Mouse (Mus musculus) cerebellum, adult 2 months (tissue): ENCODE data around the gene Scgb2b24. TPM values are rescaled to one million over a fixed set of nuclear protein-coding genes. Genes with fewer than 3 reads are reported as not detected.

ENCODE experiments used
- DNase-seq, 2 experiments: peaks; one replicate each; pipeline ENCODE4 v3.0.0; 2021
- H3K27ac ChIP-seq: fragments of 200-500 bp; 2 replicates; pipeline ENCODE4 v1.5.1; 2012; ENCODE audit warnings: low read length, control low read depth, inconsistent platforms; ENCODE audit not compliant: insufficient read depth
- H3K27me3 ChIP-seq: fragments of 200-500 bp; 2 replicates; pipeline ENCODE4 v1.6.1; 2012; ENCODE audit warnings: inconsistent platforms, mild to moderate bottlenecking, low read length, moderate library complexity; ENCODE audit not compliant: control insufficient read depth, insufficient read depth
- H3K4me1 ChIP-seq: fragments of 200-500 bp; 2 replicates; pipeline ENCODE4 v1.6.1; 2011; ENCODE audit warnings: low read length; ENCODE audit not compliant: control insufficient read depth, insufficient read depth
- H3K4me3 ChIP-seq: fragments of 200-500 bp; replicated peaks from 2 replicates; pipeline ENCODE3; 2011; ENCODE audit warnings: mild to moderate bottlenecking, low read depth, low read length, control low read depth; ENCODE audit not compliant: insufficient read depth
- CTCF ChIP-seq: fragments of 200-500 bp; IDR thresholded peaks from 2 replicates; pipeline ENCODE4 v1.5.1; 2011; ENCODE audit warnings: low read depth, mild to moderate bottlenecking, control low read depth, low read length, moderate library complexity, borderline replicate concordance; ENCODE audit not compliant: insufficient read depth
- POLR2A ChIP-seq: fragments of 200-500 bp; IDR thresholded peaks from 2 replicates; pipeline ENCODE4 v1.6.1; 2011; ENCODE audit warnings: low read length, control low read depth, borderline replicate concordance; ENCODE audit not compliant: insufficient read depth
- WGBS: fragments of 180-500 bp; shearing (Covaris S2); methylation state at CpG from one replicate; pipeline ENCODE4 v1.1.7; 2018; 5-methylcytosine and 5-hydroxymethylcytosine counted together
- polyA plus RNA-seq: library from polyadenylated mRNA; depleted of rRNA; stranded (reverse); fragments of >200 nt; gene quantifications from 2 replicates; pipeline ENCODE4 v1.2.3, GENCODE M21; 2012; rRNA removed

Gene Scgb2b24
- polyA plus RNA-seq: not detected in 2 replicates

DNA sequence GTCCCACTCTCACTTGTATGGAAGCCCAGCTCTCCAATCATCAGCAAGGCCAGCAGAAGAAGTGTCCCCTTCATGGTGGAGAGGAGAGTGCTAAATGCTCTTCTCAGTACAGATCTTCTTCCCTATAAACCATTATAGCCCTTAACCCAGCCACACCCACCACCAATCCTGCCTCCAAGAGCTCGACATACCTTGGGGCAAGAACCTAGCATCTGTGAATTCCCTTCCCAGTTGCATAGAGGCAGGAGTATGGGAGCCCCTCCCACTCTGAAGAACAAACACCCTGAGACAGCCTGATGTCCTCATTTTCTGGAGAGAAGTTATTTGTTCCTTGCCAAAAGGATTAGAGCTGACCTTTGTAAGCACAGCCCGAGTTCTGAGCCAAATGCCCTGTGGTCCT lies at the start of gene Scgb2b24:
Scgb2b24 (minus strand) TSS at position 101 of the 400 bp plus-strand sequence.
- no peak within 1 kb of the TSS for H3K4me3 ChIP-seq
- DNase-seq: no peak
- H3K27me3 ChIP-seq: no peaks in the 10 kb centered on the region
- 63% methylated on average over 2 of the region's 2 CpGs for WGBS
- H3K4me1 ChIP-seq: no peaks in the 10 kb centered on the region
- TF ChIP-seq CTCF (no peak), POLR2A (no peak)
- H3K27ac ChIP-seq: no peak within 1 kb of the TSS

DNA sequence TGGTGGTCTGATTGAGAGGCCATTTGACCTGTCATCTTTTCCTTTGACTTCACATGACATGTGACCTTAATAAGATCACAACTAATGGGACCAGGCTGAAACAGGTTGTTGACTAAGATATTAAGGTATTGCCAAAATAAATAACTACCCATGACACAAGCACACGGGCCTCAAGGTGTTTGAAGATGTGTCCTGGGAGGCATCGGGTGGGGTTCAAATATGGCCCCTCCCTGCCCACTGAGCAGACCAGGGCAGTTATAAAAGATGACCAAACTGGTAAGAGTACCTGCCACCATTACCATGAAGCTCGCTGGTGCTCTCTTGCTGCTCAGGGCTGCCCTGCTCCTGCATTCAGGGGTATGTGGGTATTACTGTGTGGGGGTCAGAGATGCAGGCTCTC lies 4.4 kb upstream of the Scgb2b24 start, which contains the start of gene Scgb1b24:
Scgb1b24 (plus strand) TSS at position 301 of the 400 bp plus-strand sequence.
- DNase-seq: no peak
- Histone ChIP-seq H3K27ac (no peak within 1 kb of the TSS), H3K4me3 (no peak within 1 kb of the TSS), H3K27me3 (no peaks in the 10 kb centered on the region), H3K4me1 (no peaks in the 10 kb centered on the region)
- TF ChIP-seq POLR2A: no peak
- no peak for TF ChIP-seq CTCF
- 75% methylated on average over 3 of the region's 3 CpGs for WGBS

DNA sequence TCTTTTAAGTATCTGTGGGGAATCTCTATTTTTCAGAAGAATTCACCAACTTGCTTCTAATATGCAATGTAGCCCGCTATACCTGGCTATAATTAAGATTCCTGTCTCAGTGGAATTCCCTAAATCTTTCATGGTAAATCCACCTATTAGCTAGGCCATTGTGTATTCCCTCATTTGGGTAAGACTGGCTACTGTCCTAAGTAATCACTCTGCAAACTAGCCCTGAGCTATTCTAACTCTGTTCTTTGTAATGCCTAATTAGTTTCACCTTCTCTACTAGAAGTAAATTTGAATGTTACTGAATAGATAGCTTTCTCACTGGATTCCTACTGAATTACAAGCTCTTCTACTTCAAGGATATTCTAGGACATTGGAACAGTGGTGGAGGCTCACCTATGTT lies 49.2 kb downstream of the Scgb2b24 start:
- no peaks in the 10 kb centered on the region for H3K4me1 ChIP-seq
- TF ChIP-seq CTCF (no peak), POLR2A (no peak)
- H3K4me3 ChIP-seq: no peak overlapping the region
- DNase-seq: no peak
- WGBS: 10% methylated on average over 1 of the region's 1 CpGs
- H3K27me3 ChIP-seq: no peaks in the 10 kb centered on the region
- H3K27ac ChIP-seq: no peak overlapping the region

Other genes with a start within 250 kb of the Scgb2b24 start
- gene Scgb2b21, start 218.9 kb downstream of the Scgb2b24 start, polyA plus RNA-seq: not detected in 2 replicates
- gene Scgb1b24, start 4.5 kb upstream of the Scgb2b24 start, polyA plus RNA-seq: not detected in 2 replicates
- gene Scgb2b26, start 205.7 kb upstream of the Scgb2b24 start, polyA plus RNA-seq: not detected in 2 replicates